9 mouse cellular contexts compared by ENCODE assay signal in genomic region chr17:49206708-49207107, GRCm38 (mm10).
DNase-seq lines count a peak whose midpoint lies in the region; TF ChIP-seq lines count a peak whose summit lies in the region.
"Had no signal": no experiment of that assay in that cellular context is flagged by ENCODE, and none has a peak within 500 bp of the region (broad histone marks: within the 10 kb centered on the region; RNA-seq: fewer than 3 reads in every experiment).

No protein-coding gene starts in this region.

- 51% methylated on average over 9 of the region's 9 CpGs for WGBS in heart, adult 2 months

- H3K79me2 ChIP-seq in heart, adult 2 months (replicated peaks; ENCODE audit: control insufficient read depth, insufficient read depth, low read length): no peaks in the 10 kb centered on the region

- no peak overlapping the region for H3K4me3 ChIP-seq in heart, adult 2 months
- H3K4me3 ChIP-seq: heart, embryonic 15.5 days had no signal

- no peak overlapping the region for H3K27ac ChIP-seq in heart, adult 2 months
- H3K27ac ChIP-seq: heart, embryonic 15.5 days had no signal

- no peak overlapping the region for H3K9ac ChIP-seq in heart, adult 2 months (ENCODE audit: low read depth, low read length)
- H3K9ac ChIP-seq: heart, embryonic 15.5 days had no signal

- peak; percentile 33 for TF ChIP-seq CTCF in heart, adult 2 months (IDR thresholded peaks at IDR 0.05)

- TF ChIP-seq EP300 in heart, adult 2 months (IDR thresholded peaks at IDR 0.05; ENCODE audit: insufficient read depth, low read depth, low read length): no peak

- no peak for TF ChIP-seq POLR2A in heart, adult 2 months (IDR thresholded peaks at IDR 0.05; ENCODE audit: insufficient read depth, low read depth, low read length)

- DNase-seq in heart, adult 2 months: no peak
- no peak for DNase-seq in heart, adult 11 months
- DNase-seq in thymus, postnatal 4 days: peak; percentile 11
- no peak for DNase-seq in thymus, postnatal 36 days
- DNase-seq in layer of hippocampus, postnatal 36 days: peak; percentile 42 to 52
- peak; percentile 61 for DNase-seq in testis, postnatal 14 days (ENCODE audit: low spot score)
- no peak for DNase-seq in adrenal gland, adult 2 months
- DNase-seq in lung, adult 18-20 months: no peak

- H3K4me1 ChIP-seq in heart, adult 2 months (ENCODE audit: control insufficient read depth, insufficient read depth, low read length): no peaks in the 10 kb centered on the region

- no peaks in the 10 kb centered on the region for H3K36me3 ChIP-seq in heart, adult 2 months (ENCODE audit: control insufficient read depth, insufficient read depth, low read length)
- H3K36me3 ChIP-seq: heart, embryonic 15.5 days had no signal

- intact Hi-C loops in heart, adult 2 months (cut with DNase I): no loop called here

- no peaks in the 10 kb centered on the region; the same call in none of the 2 replicates for H3K27me3 ChIP-seq in heart, adult 2 months (ENCODE audit: control insufficient read depth, insufficient read depth, low read length)
- H3K27me3 ChIP-seq: heart, embryonic 15.5 days had no signal

Comparison
In these comparisons a context has a peak if more than half of its experiments do, and no peak if none do; other contexts are left out.
1. DNase-seq: peak in thymus, postnatal 4 days (single experiment), layer of hippocampus, postnatal 36 days (2 of 2) and testis, postnatal 14 days (single experiment); none in heart, adult 2 months (0 of 2), heart, adult 11 months (single experiment), thymus, postnatal 36 days (0 of 2), adrenal gland, adult 2 months (single experiment) and lung, adult 18-20 months (0 of 2).